Mouse (Mus musculus): ENCODE data around the gene E4f1.
A peak's percentile ranks its signal among the peaks of the same experiment; 100 is the strongest.

E4f1 gene

GRCm38 (mm10) chr17:24469910-24470602 lies at the start of gene E4f1, which contains the start of gene Pgp:
TSS of gene E4f1 (minus strand) at chr17:24470313.
TSS of gene Pgp (plus strand) at chr17:24470392.
- ATAC-seq (ENCODE audit: insufficient number of reproducible peaks, low FRiP score, low TSS enrichment) = peak; percentile 95

GRCm38 (mm10) chr17:24514270-24515257 lies 44.5 kb upstream of the E4f1 start:
- no peak for ATAC-seq (ENCODE audit: insufficient number of reproducible peaks, low FRiP score, low TSS enrichment)

GRCm38 (mm10) chr17:24513609-24514008 lies 43.5 kb upstream of the E4f1 start:
- no peak for ATAC-seq (ENCODE audit: insufficient number of reproducible peaks, low FRiP score, low TSS enrichment)

GRCm38 (mm10) chr17:24507806-24508460 lies 37.8 kb upstream of the E4f1 start:
- no peak for ATAC-seq (ENCODE audit: insufficient number of reproducible peaks, low FRiP score, low TSS enrichment)

- no peak for ATAC-seq (ENCODE audit: insufficient number of reproducible peaks, low FRiP score, low TSS enrichment)
These were observed 37.1 kb upstream of the E4f1 start for GRCm38 (mm10) chr17:24507129-24507664.

- ATAC-seq (ENCODE audit: insufficient number of reproducible peaks, low FRiP score, low TSS enrichment) = no peak
These were observed 36.4 kb upstream of the E4f1 start for GRCm38 (mm10) chr17:24506332-24507070.

DNA sequence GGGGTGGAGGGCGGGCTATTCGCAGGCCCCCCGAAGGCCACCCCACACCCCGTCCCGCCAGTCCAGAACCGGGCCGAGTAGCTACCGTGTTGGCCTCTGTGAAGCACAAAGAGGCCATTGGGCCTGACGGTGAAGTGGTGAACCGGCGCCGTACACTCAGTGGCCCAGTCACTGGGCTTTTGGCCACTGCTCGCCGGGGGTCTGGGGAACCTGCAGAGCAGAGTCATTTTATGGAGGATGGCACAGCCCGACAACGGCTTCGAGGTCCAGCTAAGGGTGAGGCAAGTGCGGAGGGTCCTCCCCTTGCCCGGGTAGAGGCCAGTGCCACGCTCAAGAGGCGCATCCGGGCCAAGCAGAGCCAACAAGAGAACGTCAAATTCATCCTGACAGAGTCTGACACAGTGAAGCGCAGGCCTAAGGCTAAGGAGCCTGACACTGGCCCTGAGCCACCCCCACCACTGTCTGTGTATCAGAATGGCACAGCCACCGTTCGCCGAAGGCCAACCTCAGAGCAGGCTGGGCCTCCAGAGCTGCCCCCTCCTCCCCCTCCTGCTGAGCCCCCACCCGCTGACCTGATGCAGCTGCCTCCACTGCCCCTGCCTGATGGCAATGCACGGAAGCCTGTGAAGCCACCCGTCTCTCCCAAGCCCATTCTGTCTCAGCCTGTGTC lies 35.3 kb upstream of the E4f1 start:
- no peak for ATAC-seq (ENCODE audit: insufficient number of reproducible peaks, low FRiP score, low TSS enrichment)

GRCm38 (mm10) chr17:24504085-24504484 lies 34.0 kb upstream of the E4f1 start:
- ATAC-seq (ENCODE audit: insufficient number of reproducible peaks, low FRiP score, low TSS enrichment) = no peak

DNA sequence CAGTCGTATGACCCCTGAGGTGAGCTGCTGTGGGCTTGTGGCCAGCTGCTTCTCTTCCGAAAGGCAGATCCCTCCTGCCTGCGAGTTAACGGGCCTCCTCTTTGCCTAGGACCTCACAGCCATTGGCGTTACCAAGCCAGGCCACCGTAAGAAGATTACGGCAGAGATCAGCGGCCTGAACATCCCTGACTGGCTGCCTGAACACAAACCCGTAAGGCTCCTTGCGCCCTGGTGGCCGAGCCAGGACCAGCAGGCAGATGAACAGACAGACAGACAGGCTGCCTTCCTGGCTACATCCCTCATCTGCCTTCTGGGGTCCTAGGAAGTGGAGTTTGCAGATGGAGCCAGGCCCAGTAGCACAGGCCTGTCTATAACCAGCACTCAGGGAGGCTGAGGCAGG lies 32.1 kb upstream of the E4f1 start:
- no peak for ATAC-seq (ENCODE audit: insufficient number of reproducible peaks, low FRiP score, low TSS enrichment)

DNA sequence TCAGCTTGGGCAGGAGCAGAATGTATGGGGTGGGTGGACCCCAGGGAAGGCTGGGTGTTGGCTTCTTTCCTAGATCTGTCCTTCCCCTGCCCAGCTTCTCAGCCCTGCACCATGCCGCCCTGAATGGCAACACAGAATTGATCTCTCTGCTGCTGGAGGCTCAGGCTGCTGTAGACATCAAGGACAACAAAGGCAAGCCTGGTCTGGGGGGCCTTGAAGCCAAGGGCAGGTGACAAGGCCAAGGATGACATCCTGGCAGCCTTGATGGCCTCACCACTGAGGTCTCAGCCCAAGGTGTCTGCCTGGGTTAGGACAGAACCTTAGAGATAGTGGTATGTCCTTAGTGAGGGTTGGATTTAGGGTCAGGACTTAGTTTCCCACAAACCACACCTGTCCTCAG lies 25.9 kb upstream of the E4f1 start:
- ATAC-seq (ENCODE audit: insufficient number of reproducible peaks, low FRiP score, low TSS enrichment) = no peak

DNA sequence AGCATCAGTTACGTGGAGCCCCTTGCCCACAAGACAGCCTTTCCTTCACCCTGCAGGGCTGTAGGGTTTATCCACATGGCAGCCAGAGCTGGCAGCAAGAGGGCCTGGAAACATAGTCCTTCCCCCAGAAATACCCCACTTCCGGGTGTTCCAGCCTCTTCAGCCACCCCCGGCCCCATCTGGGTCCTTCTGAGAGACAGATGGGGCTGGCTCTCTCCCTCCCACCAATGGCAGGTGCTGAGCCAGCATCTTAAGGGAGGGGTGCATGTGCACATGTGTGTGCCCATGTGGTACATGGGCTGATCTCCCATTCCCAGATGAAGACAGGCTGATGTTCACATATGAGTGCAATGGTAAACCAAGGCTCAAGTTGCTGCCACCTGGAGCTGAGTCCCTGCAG lies 25.3 kb upstream of the E4f1 start:
- no peak for ATAC-seq (ENCODE audit: insufficient number of reproducible peaks, low FRiP score, low TSS enrichment)

GRCm38 (mm10) chr17:24494627-24495335 lies 24.7 kb upstream of the E4f1 start:
- no peak; the same call in 1 of the 2 replicates for ATAC-seq (ENCODE audit: insufficient number of reproducible peaks, low FRiP score, low TSS enrichment)

- no peak for ATAC-seq (ENCODE audit: insufficient number of reproducible peaks, low FRiP score, low TSS enrichment)
These were observed 20.3 kb upstream of the E4f1 start for GRCm38 (mm10) chr17:24490399-24490798.

- ATAC-seq (ENCODE audit: insufficient number of reproducible peaks, low FRiP score, low TSS enrichment) = no peak
These were observed 19.3 kb upstream of the E4f1 start for GRCm38 (mm10) chr17:24489265-24490030.

GRCm38 (mm10) chr17:24488662-24489264 lies 18.6 kb upstream of the E4f1 start:
- ATAC-seq (ENCODE audit: insufficient number of reproducible peaks, low FRiP score, low TSS enrichment) = peak; percentile 32; the same call in 1 of the 2 replicates

GRCm38 (mm10) chr17:24488186-24488661 lies 18.1 kb upstream of the E4f1 start, which contains the start of gene Caskin1:
TSS of gene Caskin1 (plus strand) at chr17:24488601.
- ATAC-seq (ENCODE audit: insufficient number of reproducible peaks, low FRiP score, low TSS enrichment) = peak; percentile 66

Measured in cerebellum, adult (tissue).